Mouse (Mus musculus) liver, embryonic 16.5 days (tissue): ENCODE data around the gene Ccdc17. TPM values are rescaled to one million over a fixed set of nuclear protein-coding genes. Genes with fewer than 3 reads are reported as not detected.

Source experiments
- ATAC-seq: fragments of 200-750 bp; cut with Nextera tagmentation; 2 replicates; pipeline ENCODE4 v1.8.0; 2017; ENCODE audit warnings: low read depth, mild to moderate bottlenecking, moderate number of reproducible peaks, moderate library complexity
- H3K27ac ChIP-seq: fragments of 300-500 bp; sonication (generic); 2 replicates; pipeline ENCODE4 v1.5.1; 2014; ENCODE audit warnings: mild to moderate bottlenecking, low read length
- H3K27me3 ChIP-seq: fragments of 300-500 bp; sonication (generic); 2 replicates; pipeline ENCODE4 v1.6.1; 2014; ENCODE audit warnings: low read depth, low read length, mixed read lengths; ENCODE audit not compliant: control insufficient read depth, insufficient read depth
- H3K36me3 ChIP-seq: fragments of 300-500 bp; sonication (generic); 2 replicates; pipeline ENCODE4 v1.6.1; 2014; ENCODE audit warnings: mild to moderate bottlenecking; ENCODE audit not compliant: control insufficient read depth, insufficient read depth
- H3K4me1 ChIP-seq: fragments of 300-500 bp; sonication (generic); 2 replicates; pipeline ENCODE4 v1.6.1; 2014; ENCODE audit warnings: low read depth, low read length, mixed read lengths; ENCODE audit not compliant: control insufficient read depth
- H3K4me2 ChIP-seq: fragments of 300-500 bp; sonication (generic); 2 replicates; pipeline ENCODE4 v1.6.1; 2014; ENCODE audit warnings: low read depth, low read length, mixed read lengths
- H3K4me3 ChIP-seq: fragments of 300-500 bp; sonication (generic); 2 replicates; pipeline ENCODE4 v1.5.1; 2014; ENCODE audit warnings: low read depth, mild to moderate bottlenecking, low read length
- H3K9ac ChIP-seq: fragments of 300-500 bp; sonication (generic); 2 replicates; pipeline ENCODE4 v1.6.1; 2014; ENCODE audit warnings: low read depth, low read length
- H3K9me3 ChIP-seq: fragments of 300-500 bp; sonication (generic); replicated peaks from 2 replicates; pipeline ENCODE4 v1.6.1; 2016; ENCODE audit warnings: low read length; ENCODE audit not compliant: control insufficient read depth
- WGBS: fragments of 180-500 bp; shearing (Covaris S2); extraction: QIAGEN DNeasy Blood & Tissue Kit; methylation state at CpG from one replicate; pipeline ENCODE4 v1.1.7; 2014; ENCODE audit not compliant: insufficient replicate concordance; 5-methylcytosine and 5-hydroxymethylcytosine counted together
- polyA plus RNA-seq: library from polyadenylated mRNA; unstranded; fragments of >200 nt; fragmentation: Nextera tagmentation; extraction: Ambion mirVana; gene quantifications from 2 replicates; pipeline ENCODE4 v1.2.1, GENCODE M21; 2015

The Ccdc17 gene
- polyA plus RNA-seq: 2.2 and 2.4 TPM in 2 replicates

DNA sequence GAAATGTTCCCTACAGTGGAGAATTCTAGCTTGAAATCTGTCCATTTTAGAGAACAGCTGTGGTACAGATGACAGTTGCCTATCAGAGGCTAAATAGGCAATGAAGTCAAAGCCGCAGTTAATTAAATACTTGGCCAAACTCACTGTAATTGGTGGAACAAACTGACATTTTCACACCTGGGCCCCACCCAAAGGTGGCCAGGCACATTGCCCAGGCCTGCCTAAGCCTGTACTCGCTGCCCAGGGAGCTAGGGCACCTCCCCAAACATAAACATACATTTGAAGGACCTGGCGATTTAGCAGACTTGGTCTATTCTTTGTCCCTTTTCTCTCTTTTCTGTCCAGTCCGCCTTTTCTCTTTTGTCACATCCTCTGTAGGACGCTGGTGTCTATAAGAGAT lies at the start of gene Ccdc17:
Gene Ccdc17 (plus strand): TSS at position 276 of the 400 bp plus-strand sequence.
- peaks cover 19% of the 10 kb centered on the region for H3K36me3 ChIP-seq
- H3K9ac ChIP-seq: peak within 1 kb of the TSS; percentile 72
- H3K4me3 ChIP-seq: peak within 1 kb of the TSS; percentile 76
- no peaks in the 10 kb centered on the region for H3K27me3 ChIP-seq
- 30% methylated on average over 5 of the region's 5 CpGs for WGBS
- peak within 1 kb of the TSS; percentile 93 for H3K4me2 ChIP-seq
- peaks cover 16% of the 10 kb centered on the region for H3K4me1 ChIP-seq
- no peaks in the 10 kb centered on the region for H3K9me3 ChIP-seq
- peak within 1 kb of the TSS; percentile 69 for H3K27ac ChIP-seq
- ATAC-seq: no peak

DNA sequence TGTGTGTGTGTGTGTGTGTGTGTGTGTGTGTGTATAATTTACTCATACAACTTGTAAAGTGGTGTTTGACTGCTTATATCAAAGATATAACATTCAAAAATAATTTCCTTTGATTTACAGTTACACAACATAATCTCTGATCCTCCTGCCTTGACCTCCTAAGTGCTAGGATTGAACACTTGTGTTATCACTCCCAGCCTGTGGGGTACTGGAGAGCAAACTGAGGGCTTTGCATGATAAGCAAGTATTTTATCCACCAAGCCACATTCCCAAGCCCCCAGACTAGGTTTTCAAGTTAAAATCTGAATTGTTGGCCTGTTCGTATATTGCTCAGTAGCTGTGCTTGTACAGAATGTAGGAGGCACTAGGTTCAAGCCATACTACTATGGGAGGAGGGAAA lies 46.0 kb upstream of the Ccdc17 start:
- H3K36me3 ChIP-seq: peaks cover 5% of the 10 kb centered on the region
- no peak overlapping the region for H3K9ac ChIP-seq
- H3K4me3 ChIP-seq: no peak overlapping the region
- H3K4me1 ChIP-seq: peaks cover 2% of the 10 kb centered on the region; the same call in 1 of the 2 replicates
- WGBS: 24% methylated on average over 1 of the region's 1 CpGs
- H3K9me3 ChIP-seq: no peaks in the 10 kb centered on the region
- H3K4me2 ChIP-seq: no peak overlapping the region
- no peak for ATAC-seq
- no peaks in the 10 kb centered on the region for H3K27me3 ChIP-seq
- no peak overlapping the region for H3K27ac ChIP-seq

DNA sequence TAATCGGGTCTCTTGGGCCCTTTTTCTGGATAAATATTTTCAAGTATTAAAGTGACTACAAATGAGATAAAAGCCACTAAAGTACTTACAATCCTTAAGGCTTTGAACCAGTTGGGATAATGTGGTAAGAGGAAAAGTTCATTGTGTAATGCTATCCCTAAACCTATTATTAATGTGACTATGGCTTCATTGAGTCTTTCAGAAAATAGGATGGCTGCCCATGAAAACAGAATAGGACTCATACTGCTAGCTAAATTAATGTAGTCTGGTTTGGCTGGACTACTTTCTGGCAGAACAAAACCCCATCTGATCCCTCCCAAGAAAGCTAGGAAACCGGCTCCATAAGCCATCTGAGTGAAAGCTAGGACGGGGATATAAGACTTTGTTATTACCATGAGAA lies 43.4 kb upstream of the Ccdc17 start:
- Histone ChIP-seq H3K9ac (no peak overlapping the region), H3K4me1 (peaks cover 2% of the 10 kb centered on the region; the same call in 1 of the 2 replicates), H3K27me3 (no peaks in the 10 kb centered on the region), H3K4me3 (no peak overlapping the region), H3K36me3 (peaks cover 5% of the 10 kb centered on the region), H3K27ac (no peak overlapping the region), H3K4me2 (no peak overlapping the region), H3K9me3 (no peaks in the 10 kb centered on the region)
- WGBS: 78% methylated on average over 3 of the region's 3 CpGs
- ATAC-seq: no peak

DNA sequence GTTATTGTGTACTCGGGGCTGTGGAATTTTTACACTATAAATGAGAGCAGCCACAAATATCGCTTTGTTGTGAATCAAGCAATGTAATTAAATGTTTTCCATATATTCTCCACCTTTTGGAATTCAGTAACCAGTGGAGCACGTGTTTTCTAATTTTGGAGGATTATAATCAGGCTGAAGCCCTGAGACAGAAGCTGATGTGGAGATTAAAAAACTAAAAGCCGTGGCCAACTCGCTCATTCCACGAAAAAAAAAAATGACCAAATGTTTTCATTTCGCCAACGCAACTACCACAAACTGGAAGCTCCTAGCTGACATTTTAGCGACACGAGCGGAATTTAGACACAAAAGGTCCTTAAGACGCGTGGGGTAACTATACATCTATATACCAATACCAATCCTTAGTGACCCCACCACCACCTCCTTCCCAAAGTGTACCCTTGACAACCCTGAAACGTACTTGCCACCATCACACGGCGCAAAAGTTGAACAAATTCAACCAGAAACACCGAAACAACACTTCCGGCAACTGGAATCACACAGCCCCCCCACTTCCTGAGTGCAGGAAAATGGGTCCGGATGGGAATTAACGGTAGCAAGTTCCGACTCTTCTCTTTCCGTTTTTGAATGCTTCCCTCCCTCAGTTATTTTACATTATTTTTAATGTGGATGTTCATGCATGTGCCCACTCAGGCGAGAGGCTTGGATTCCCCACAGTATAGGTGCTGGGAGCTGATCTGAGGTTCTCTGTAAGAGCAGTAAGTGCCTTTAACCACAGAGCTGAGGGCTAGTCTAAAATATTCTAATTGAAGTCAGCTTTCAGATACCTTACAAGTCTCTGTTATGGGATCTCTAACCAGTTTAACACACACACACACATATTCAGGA lies 40.8 kb upstream of the Ccdc17 start, which contains the start of gene Tmem69:
Gene Tmem69 (minus strand): TSS at position 524 of the 888 bp plus-strand sequence.
- Histone ChIP-seq H3K4me3 (peak within 1 kb of the TSS; percentile 100), H3K4me2 (peak within 1 kb of the TSS; percentile 98), H3K4me1 (peaks cover 7% of the 10 kb centered on the region), H3K27ac (peak within 1 kb of the TSS; percentile 99), H3K27me3 (no peaks in the 10 kb centered on the region), H3K9me3 (no peaks in the 10 kb centered on the region), H3K36me3 (peaks cover 5% of the 10 kb centered on the region), H3K9ac (peak within 1 kb of the TSS; percentile 98)
- ATAC-seq: no peak
- WGBS: 3% methylated on average over 23 of the region's 23 CpGs

DNA sequence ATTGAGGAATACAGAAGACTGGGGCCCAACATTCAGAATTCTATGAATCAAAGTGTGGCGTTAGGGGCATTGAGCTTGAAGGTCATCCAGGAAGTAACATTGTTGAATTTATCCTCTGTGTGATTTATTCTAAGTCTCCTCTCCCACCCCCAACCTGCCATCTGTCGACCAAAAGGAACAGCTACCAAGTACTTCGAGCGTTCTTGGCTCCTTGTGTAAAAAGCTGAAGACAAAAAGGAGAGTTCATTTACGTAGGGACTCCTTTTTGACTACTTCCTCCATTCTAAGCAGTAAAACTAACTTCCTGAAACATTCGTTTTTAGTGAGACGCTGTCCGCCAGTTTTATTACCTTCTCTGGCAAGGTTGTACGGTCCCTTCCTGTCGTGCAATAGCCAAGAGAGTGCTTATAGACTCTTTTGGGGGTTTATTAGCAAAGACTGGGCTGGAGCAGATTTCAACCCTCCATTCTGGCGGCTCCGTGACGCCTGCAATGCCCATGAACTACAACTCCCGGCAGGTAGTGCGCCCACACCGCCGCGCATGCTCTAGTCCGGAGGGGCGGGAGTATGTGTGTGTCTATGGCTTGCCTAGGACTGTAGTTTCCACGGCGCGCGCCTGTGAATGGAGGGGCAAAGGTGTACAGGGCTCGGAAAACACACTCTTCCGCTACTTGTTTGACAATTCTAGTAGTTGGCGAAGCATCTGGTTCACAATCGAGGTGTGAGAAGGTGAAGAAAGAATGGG lies 39.7 kb upstream of the Ccdc17 start:
- peak overlapping the region; percentile 98 for H3K9ac ChIP-seq
- peak overlapping the region; percentile 98 for H3K4me2 ChIP-seq
- H3K27me3 ChIP-seq: no peaks in the 10 kb centered on the region
- H3K4me3 ChIP-seq: peak overlapping the region; percentile 100
- H3K9me3 ChIP-seq: no peaks in the 10 kb centered on the region
- H3K36me3 ChIP-seq: peaks cover 5% of the 10 kb centered on the region
- peaks cover 9% of the 10 kb centered on the region for H3K4me1 ChIP-seq
- ATAC-seq: peak; percentile 92
- under 1% methylated on average over 28 of the region's 28 CpGs for WGBS
- peak overlapping the region; percentile 99 for H3K27ac ChIP-seq

DNA sequence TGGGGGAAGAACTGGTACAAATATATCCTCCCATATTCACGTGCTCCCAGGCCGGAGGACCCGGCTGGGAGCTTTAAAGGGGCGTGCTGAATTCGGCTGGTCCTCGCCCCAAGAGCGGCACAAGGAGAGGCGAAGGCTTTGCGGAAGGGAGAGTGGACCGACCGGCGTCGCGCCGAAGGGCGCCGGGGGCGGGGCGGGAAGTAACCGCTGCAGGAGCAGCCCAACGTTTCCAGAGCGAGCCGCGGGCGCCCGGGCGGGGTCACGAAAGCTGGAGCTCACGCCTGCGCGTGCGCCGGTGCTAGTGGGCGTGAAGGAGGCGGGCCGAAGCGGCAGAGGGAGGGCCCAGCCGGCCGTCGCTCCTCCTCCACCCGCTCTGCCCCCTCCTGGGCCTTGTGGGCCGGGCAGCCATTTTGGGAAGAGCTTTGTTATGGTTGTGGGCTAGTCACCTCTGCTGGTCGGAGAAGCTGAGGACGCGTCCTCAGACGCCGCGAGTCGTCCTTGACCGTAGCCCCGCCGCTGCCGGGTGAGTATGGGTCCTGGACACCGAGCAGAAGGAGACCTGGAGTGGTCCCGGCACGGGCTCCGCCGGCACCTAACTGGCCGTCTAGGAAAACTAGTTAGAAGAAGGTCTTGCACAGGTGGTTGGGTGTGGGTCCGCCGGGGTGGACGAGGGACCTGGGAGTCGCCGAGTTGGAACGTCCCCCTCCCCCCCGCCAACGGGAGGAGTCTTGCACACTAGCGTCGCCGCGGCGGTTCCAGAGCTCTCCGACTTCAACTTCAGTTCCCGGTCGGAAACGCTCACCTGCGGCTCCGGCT lies 38.9 kb upstream of the Ccdc17 start, which contains the start of gene Gpbp1l1:
Gene Gpbp1l1 (plus strand): TSS at position 353 of the 816 bp plus-strand sequence.
- peak within 1 kb of the TSS; percentile 100 for H3K4me3 ChIP-seq
- WGBS: under 1% methylated on average over 78 of the region's 78 CpGs
- H3K4me1 ChIP-seq: peaks cover 9% of the 10 kb centered on the region
- H3K4me2 ChIP-seq: peak within 1 kb of the TSS; percentile 98
- H3K9ac ChIP-seq: peak within 1 kb of the TSS; percentile 98
- H3K9me3 ChIP-seq: no peaks in the 10 kb centered on the region
- peak within 1 kb of the TSS; percentile 99 for H3K27ac ChIP-seq
- H3K36me3 ChIP-seq: peaks cover 5% of the 10 kb centered on the region
- peak; percentile 94 for ATAC-seq
- H3K27me3 ChIP-seq: no peaks in the 10 kb centered on the region

DNA sequence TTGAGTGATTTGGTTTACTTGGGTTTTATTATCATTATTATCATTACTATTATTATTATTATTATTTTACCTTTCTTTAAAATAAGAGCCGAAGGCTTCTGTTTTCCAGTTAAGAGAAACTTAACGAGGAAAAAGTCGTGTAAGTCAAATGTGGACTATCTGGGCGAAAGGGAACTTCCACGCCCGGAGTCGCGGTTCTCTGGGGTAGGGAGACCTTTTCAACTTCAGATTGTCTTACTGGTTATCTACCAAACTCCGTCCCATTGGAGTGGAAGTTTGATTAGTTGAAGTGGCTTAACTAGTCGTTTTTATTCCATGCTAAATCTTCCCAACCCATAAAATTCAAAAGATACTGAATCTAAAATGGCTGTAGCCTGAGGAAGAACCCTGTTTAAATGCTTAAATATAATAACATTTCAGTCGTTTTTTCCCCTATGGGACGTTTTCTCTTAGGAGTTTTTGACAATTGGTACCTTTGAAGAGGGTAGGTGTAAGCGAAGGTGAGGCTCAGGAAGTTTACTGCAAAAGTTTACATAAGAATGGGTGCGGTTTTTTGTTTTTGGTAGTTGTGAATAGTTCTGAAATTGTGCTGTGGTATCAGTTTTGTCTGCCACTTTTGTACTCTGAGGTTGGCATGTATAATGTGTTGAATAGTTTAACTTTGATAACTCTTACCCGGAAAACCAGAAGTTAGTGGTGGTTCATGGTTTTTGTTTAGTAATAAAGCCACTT lies 38.1 kb upstream of the Ccdc17 start:
- Histone ChIP-seq H3K4me1 (peaks cover 9% of the 10 kb centered on the region), H3K4me3 (peak overlapping the region; percentile 100), H3K4me2 (peak overlapping the region; percentile 68), H3K9me3 (no peaks in the 10 kb centered on the region), H3K27me3 (no peaks in the 10 kb centered on the region), H3K9ac (peak overlapping the region; percentile 98), H3K27ac (peak overlapping the region; percentile 99), H3K36me3 (peaks cover 2% of the 10 kb centered on the region)
- WGBS: 2% methylated on average over 15 of the region's 15 CpGs
- ATAC-seq: no peak

DNA sequence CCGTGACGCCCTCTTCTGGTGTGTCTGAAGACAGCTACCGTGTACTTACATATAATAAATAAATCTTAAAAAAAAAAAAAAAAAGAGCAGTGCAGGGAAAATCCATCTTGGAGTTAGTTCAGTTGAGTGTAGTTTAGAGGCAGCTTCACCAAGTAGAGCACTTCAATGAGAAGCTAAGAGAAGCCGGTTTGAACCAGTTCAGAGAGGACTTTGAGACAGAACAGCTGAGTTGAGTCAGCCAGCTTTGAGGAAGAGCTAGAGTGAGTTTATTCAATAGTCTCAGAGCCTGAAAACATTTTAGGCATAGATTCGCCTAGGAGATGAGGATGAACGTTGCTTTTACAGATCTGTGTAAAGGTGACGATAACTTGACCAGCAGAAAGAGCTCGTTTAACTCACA lies 661 bp upstream of the Ccdc17 start:
- H3K9me3 ChIP-seq: no peaks in the 10 kb centered on the region
- no peak for ATAC-seq
- H3K4me1 ChIP-seq: peaks cover 16% of the 10 kb centered on the region
- no peak overlapping the region for H3K27ac ChIP-seq
- no peak overlapping the region for H3K9ac ChIP-seq
- H3K4me3 ChIP-seq: no peak overlapping the region
- no peaks in the 10 kb centered on the region for H3K27me3 ChIP-seq
- peaks cover 20% of the 10 kb centered on the region for H3K36me3 ChIP-seq
- 78% methylated on average over 8 of the region's 8 CpGs for WGBS
- H3K4me2 ChIP-seq: no peak overlapping the region
